Mouse (Mus musculus) lung, adult 18-20 months (tissue): Measurements from ENCODE around the gene A230072I06Rik.

Source experiments
- DNase-seq, 2 experiments: peaks; one replicate each; pipeline ENCODE4 v3.0.0; 2022; ENCODE audit warnings: mixed read lengths in 2 of 2

Gene A230072I06Rik

GRCm38 (mm10) chr8:12324561-12324960, 45.9 kb downstream of the A230072I06Rik start:
- DNase-seq = no peak

- DNase-seq = no peak
These were observed 46.5 kb downstream of the A230072I06Rik start for GRCm38 (mm10) chr8:12324991-12325601.

- DNase-seq = no peak
These were observed 48.6 kb downstream of the A230072I06Rik start for GRCm38 (mm10) chr8:12327187-12327586.

- DNase-seq = no peak
These were observed 49.3 kb downstream of the A230072I06Rik start for GRCm38 (mm10) chr8:12327707-12328471.

- no peak for DNase-seq
These were observed 49.9 kb downstream of the A230072I06Rik start for GRCm38 (mm10) chr8:12328476-12328875.

- DNase-seq = no peak
These were observed 51.4 kb downstream of the A230072I06Rik start for GRCm38 (mm10) chr8:12330066-12330465.
